Mouse (Mus musculus): ENCODE data around the gene Zbtb12. TPM values are rescaled to one million over a fixed set of nuclear protein-coding genes. Genes with fewer than 3 reads are reported as not detected.
A peak's percentile ranks its signal among the peaks of the same experiment; 100 is the strongest.

The Zbtb12 gene
- total RNA-seq, 2 experiments from 2014 or later, result 7.9 TPM

- DNase-seq, result no peak
Observed at GRCm38 (mm10) chr17:34902895-34903294, 23.6 kb downstream of the Zbtb12 start.

GRCm38 (mm10) chr17:34910982-34911381, 31.7 kb downstream of the Zbtb12 start:
- DNase-seq, result no peak

GRCm38 (mm10) chr17:34911945-34912351, 32.7 kb downstream of the Zbtb12 start:
- peak; percentile 87 for DNase-seq

GRCm38 (mm10) chr17:34913930-34914665, 34.8 kb downstream of the Zbtb12 start, which contains the start of gene Slc44a4:
Gene Slc44a4, plus strand, starts transcription at chr17:34914466.
- DNase-seq, result no peak

GRCm38 (mm10) chr17:34915410-34915831, 36.1 kb downstream of the Zbtb12 start:
- DNase-seq, result peak; percentile 46

GRCm38 (mm10) chr17:34916316-34916715, 37.0 kb downstream of the Zbtb12 start:
- DNase-seq, result no peak

GRCm38 (mm10) chr17:34917188-34917587, 37.9 kb downstream of the Zbtb12 start:
- no peak for DNase-seq

GRCm38 (mm10) chr17:34922939-34923338, 43.7 kb downstream of the Zbtb12 start:
- no peak for DNase-seq

- no peak for DNase-seq
Observed at GRCm38 (mm10) chr17:34924258-34924657, 45.0 kb downstream of the Zbtb12 start.

- DNase-seq, result no peak
Observed at GRCm38 (mm10) chr17:34927306-34928019, 48.2 kb downstream of the Zbtb12 start.

- no peak for DNase-seq
Observed at GRCm38 (mm10) chr17:34928841-34929240, 49.6 kb downstream of the Zbtb12 start.

- DNase-seq, result peak; percentile 99
Observed at GRCm38 (mm10) chr17:34931061-34931734, 51.9 kb downstream of the Zbtb12 start, which contains the start of gene Neu1. Gene Neu1, plus strand, starts transcription at chr17:34931253.

- DNase-seq, result peak; percentile 17
Observed at GRCm38 (mm10) chr17:34931735-34932098, 52.4 kb downstream of the Zbtb12 start.

GRCm38 (mm10) chr17:34932287-34932686, 53.0 kb downstream of the Zbtb12 start:
- no peak for DNase-seq

GRCm38 (mm10) chr17:34934031-34934430, 54.7 kb downstream of the Zbtb12 start:
- DNase-seq, result no peak

GRCm38 (mm10) chr17:34934830-34935229, 55.5 kb downstream of the Zbtb12 start:
- peak; percentile 34 for DNase-seq

GRCm38 (mm10) chr17:34937960-34938505, 58.8 kb downstream of the Zbtb12 start:
- no peak for DNase-seq

GRCm38 (mm10) chr17:34941344-34942041, 62.2 kb downstream of the Zbtb12 start:
- DNase-seq, result peak; percentile 41

GRCm38 (mm10) chr17:34943128-34943815, 64.0 kb downstream of the Zbtb12 start:
- no peak for DNase-seq

- no peak for DNase-seq
Observed at GRCm38 (mm10) chr17:34944362-34944761, 65.1 kb downstream of the Zbtb12 start.

All from heart, postnatal 4 days (tissue).